Mouse (Mus musculus) thymus, adult 2 months (tissue): ENCODE results near the gene Syt3.

Experiments
- CTCF ChIP-seq: fragments of 200-500 bp; IDR thresholded peaks from 2 replicates; pipeline ENCODE4 v1.5.1; 2012; ENCODE audit warnings: mild to moderate bottlenecking, control low read depth, low read length, moderate library complexity, borderline replicate concordance; ENCODE audit not compliant: control insufficient read depth, poor library complexity, insufficient read depth; ENCODE audit errors: extremely low read depth
- POLR2A ChIP-seq: fragments of 200-500 bp; IDR thresholded peaks from 2 replicates; pipeline ENCODE4 v1.6.1; 2012; ENCODE audit warnings: mild to moderate bottlenecking, low read length, control low read depth, moderate library complexity; ENCODE audit not compliant: control insufficient read depth, poor library complexity, insufficient read depth; ENCODE audit errors: extremely low read depth

GRCm38 (mm10) chr7:44382541-44382940 is 1.4 kb upstream of the Syt3 start:
- TF ChIP-seq POLR2A: no peak
- TF ChIP-seq CTCF: no peak
